Mouse (Mus musculus) intestine, postnatal 0 days (tissue): Measurements from ENCODE around the gene Pcdh9. TPM values are rescaled to one million over a fixed set of nuclear protein-coding genes. Genes with fewer than 3 reads are reported as not detected.

Experiments
- ATAC-seq: fragments of 200-750 bp; cut with Nextera tagmentation; 2 replicates; pipeline ENCODE4 v1.8.0; 2017; ENCODE audit warnings: mild to moderate bottlenecking, moderate TSS enrichment, moderate library complexity
- H3K27ac ChIP-seq: fragments of 300-500 bp; sonication (generic); 2 replicates; pipeline ENCODE4 v1.5.1; 2014; ENCODE audit warnings: mild to moderate bottlenecking, low read depth, low read length, moderate library complexity
- H3K27me3 ChIP-seq: fragments of 300-500 bp; sonication (generic); replicated peaks from 2 replicates; pipeline ENCODE4 v1.6.1; 2014; ENCODE audit warnings: low read length, mixed read lengths; ENCODE audit not compliant: control insufficient read depth, insufficient read depth
- H3K36me3 ChIP-seq: fragments of 300-500 bp; sonication (generic); 2 replicates; pipeline ENCODE4 v1.6.1; 2014; ENCODE audit warnings: mild to moderate bottlenecking, moderate library complexity; ENCODE audit not compliant: control insufficient read depth, insufficient read depth
- H3K4me1 ChIP-seq: fragments of 300-500 bp; sonication (generic); replicated peaks from 2 replicates; pipeline ENCODE4 v1.6.1; 2014; ENCODE audit warnings: antibody characterized with exemption, low read length, mixed read lengths; ENCODE audit not compliant: control insufficient read depth, insufficient read depth
- H3K4me2 ChIP-seq: fragments of 300-500 bp; sonication (generic); replicated peaks from 2 replicates; pipeline ENCODE4 v1.6.1; 2014; ENCODE audit warnings: low read depth, mild to moderate bottlenecking, moderate library complexity
- H3K4me3 ChIP-seq: fragments of 300-500 bp; sonication (generic); 2 replicates; pipeline ENCODE4 v1.5.1; 2014; ENCODE audit warnings: low read depth, low read length
- H3K9ac ChIP-seq: fragments of 300-500 bp; sonication (generic); 2 replicates; pipeline ENCODE4 v1.6.1; 2014; ENCODE audit warnings: mild to moderate bottlenecking, low read depth, low read length
- H3K9me3 ChIP-seq: fragments of 300-500 bp; sonication (generic); 2 replicates; pipeline ENCODE4 v1.6.1; 2016; ENCODE audit warnings: mixed run types; ENCODE audit not compliant: control insufficient read depth
- CTCF ChIP-seq: sonication (generic); IDR thresholded peaks from 2 replicates; pipeline ENCODE4 v1.5.1; 2016; ENCODE audit warnings: low read depth, mild to moderate bottlenecking, control low read depth, antibody characterized with exemption, moderate library complexity
- WGBS: fragments of 180-500 bp; shearing (Covaris S2); extraction: QIAGEN DNeasy Blood & Tissue Kit; methylation state at CpG from one replicate; pipeline ENCODE4 v1.1.7; 2014; 5-methylcytosine and 5-hydroxymethylcytosine counted together
- polyA plus RNA-seq: library from polyadenylated mRNA; unstranded; fragments of >200 nt; fragmentation: Nextera tagmentation; extraction: Ambion mirVana; gene quantifications from 2 replicates; pipeline ENCODE4 v1.2.1, GENCODE M21; 2015

Pcdh9 gene
- polyA plus RNA-seq, 1 experiment from 2014 or later, result 3.6 TPM

DNA sequence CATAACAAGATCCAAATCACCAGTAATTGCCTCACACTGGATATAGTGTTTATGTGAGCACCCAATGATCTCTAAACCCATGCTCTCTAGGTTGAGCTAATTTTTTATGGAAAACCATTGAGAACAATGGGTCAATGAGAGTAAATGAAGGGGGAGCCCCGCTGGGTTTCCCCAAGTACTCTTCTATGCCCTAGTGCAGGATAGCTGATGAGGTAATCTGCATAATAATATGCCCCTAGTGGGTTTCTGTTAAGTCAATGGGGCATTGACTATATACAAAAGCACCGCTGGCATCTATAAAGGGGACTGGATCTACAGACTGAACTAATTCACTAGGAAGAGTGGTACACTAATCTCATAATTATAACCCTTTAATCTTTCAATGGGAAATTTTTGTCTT lies 807.3 kb downstream of the Pcdh9 start:
- no peak overlapping the region for H3K4me2 ChIP-seq
- no peak overlapping the region for H3K9ac ChIP-seq
- no peak overlapping the region for H3K27ac ChIP-seq
- no peak overlapping the region for H3K4me3 ChIP-seq
- no peak for TF ChIP-seq CTCF
- 53% methylated on average over 2 of the region's 2 CpGs for WGBS
- H3K36me3 ChIP-seq, result no peaks in the 10 kb centered on the region
- ATAC-seq, result no peak
- H3K4me1 ChIP-seq, result no peaks in the 10 kb centered on the region
- no peaks in the 10 kb centered on the region for H3K27me3 ChIP-seq
- H3K9me3 ChIP-seq, result no peaks in the 10 kb centered on the region

DNA sequence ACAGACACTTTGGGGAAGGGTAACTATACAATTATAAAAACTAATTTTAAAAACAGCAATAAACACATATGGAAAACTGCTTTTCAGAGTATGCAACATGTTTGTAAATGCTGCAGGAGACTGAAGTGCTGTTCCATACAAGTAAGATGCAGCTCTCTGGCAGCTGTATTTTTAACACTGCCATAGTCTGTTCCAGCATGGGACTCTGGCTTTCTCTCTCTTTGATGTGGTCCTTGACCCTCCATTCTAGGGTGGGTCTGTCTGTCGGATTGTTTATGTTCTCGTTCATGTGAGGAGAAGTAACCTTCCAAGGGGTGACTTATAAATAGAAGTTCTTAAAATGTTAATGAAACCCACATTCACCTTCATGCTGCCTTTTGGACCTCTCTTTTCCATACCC lies 809.6 kb downstream of the Pcdh9 start:
- no peak overlapping the region for H3K4me3 ChIP-seq
- TF ChIP-seq CTCF, result no peak
- no peak overlapping the region for H3K9ac ChIP-seq
- WGBS, result 27% methylated on average over 2 of the region's 2 CpGs
- H3K4me2 ChIP-seq, result no peak overlapping the region
- H3K27me3 ChIP-seq, result no peaks in the 10 kb centered on the region
- no peaks in the 10 kb centered on the region for H3K4me1 ChIP-seq
- H3K9me3 ChIP-seq, result no peaks in the 10 kb centered on the region
- H3K27ac ChIP-seq, result no peak overlapping the region
- no peaks in the 10 kb centered on the region for H3K36me3 ChIP-seq
- no peak for ATAC-seq

DNA sequence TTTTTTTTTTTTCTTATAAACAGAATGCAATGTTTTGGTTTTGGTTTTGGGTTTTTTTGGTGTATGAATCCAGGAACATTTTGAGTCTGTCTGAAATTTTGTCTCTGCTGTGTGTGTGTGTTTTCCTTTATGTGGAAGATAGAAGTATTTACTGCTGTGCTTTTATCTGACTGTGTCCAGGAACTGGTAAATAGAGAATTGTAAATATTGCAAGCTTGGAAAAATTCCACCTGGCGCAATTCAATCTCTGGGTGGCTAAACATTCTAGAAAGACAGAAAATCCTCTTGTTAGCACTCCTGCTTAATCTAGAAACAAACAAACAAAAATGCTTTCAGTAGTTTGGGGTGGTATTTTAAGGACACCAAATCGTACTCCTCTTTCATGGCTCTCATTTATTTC lies 814.7 kb downstream of the Pcdh9 start:
- Histone ChIP-seq H3K9me3 (no peaks in the 10 kb centered on the region), H3K4me1 (no peaks in the 10 kb centered on the region), H3K27me3 (no peaks in the 10 kb centered on the region), H3K9ac (no peak overlapping the region), H3K36me3 (no peaks in the 10 kb centered on the region), H3K27ac (no peak overlapping the region), H3K4me2 (no peak overlapping the region), H3K4me3 (no peak overlapping the region)
- ATAC-seq, result no peak
- no peak for TF ChIP-seq CTCF
- 33% methylated on average over 2 of the region's 2 CpGs for WGBS

DNA sequence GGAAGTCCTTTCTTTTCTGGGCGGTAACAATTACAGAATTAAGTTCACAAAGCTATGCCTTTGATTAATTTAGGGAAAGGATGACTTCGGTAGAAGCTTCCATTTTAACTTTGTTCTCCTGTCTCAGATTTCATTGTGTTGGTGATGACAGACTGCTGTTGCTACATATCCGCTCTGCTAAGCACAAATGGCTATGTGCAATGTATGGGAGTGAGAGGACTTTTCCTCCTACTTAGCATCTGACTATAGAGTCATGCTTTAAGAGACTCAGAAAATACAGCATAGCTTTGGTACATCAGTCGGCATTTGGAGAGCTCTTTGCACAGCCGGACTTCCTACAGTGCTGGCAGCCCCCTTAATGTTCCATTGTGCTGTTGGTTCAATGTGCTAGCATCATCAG lies 818.1 kb downstream of the Pcdh9 start:
- Histone ChIP-seq H3K9me3 (no peaks in the 10 kb centered on the region), H3K4me2 (no peak overlapping the region), H3K4me3 (no peak overlapping the region), H3K9ac (no peak overlapping the region), H3K36me3 (no peaks in the 10 kb centered on the region), H3K27ac (no peak overlapping the region), H3K27me3 (no peaks in the 10 kb centered on the region), H3K4me1 (no peaks in the 10 kb centered on the region)
- no peak for TF ChIP-seq CTCF
- WGBS, result 87% methylated on average over 5 of the region's 5 CpGs
- ATAC-seq, result no peak

DNA sequence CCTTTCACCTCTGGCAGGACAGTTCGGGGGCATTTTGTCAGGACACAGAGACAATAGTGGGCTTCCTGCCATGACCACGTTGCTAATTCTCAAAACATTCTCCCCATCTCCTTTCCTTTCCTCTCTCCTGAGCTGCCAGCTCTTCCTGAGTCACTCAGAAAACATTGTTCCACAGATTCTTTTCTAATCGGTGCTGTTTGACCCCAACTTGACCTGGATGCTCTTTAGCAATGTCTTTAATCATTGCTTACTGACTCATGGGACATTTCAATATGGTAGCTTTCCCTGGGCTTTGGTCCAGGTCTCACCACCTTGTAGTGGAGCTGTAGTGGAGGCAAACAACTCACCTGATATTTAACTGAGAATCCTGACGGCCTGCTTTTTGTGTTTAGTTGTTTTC lies 820.3 kb downstream of the Pcdh9 start:
- no peaks in the 10 kb centered on the region for H3K9me3 ChIP-seq
- no peak overlapping the region for H3K27ac ChIP-seq
- 38% methylated on average over 4 of the region's 4 CpGs for WGBS
- H3K27me3 ChIP-seq, result no peaks in the 10 kb centered on the region
- no peak overlapping the region for H3K4me2 ChIP-seq
- no peaks in the 10 kb centered on the region for H3K4me1 ChIP-seq
- no peak overlapping the region for H3K9ac ChIP-seq
- TF ChIP-seq CTCF, result no peak
- H3K36me3 ChIP-seq, result no peaks in the 10 kb centered on the region
- H3K4me3 ChIP-seq, result no peak overlapping the region
- ATAC-seq, result no peak

DNA sequence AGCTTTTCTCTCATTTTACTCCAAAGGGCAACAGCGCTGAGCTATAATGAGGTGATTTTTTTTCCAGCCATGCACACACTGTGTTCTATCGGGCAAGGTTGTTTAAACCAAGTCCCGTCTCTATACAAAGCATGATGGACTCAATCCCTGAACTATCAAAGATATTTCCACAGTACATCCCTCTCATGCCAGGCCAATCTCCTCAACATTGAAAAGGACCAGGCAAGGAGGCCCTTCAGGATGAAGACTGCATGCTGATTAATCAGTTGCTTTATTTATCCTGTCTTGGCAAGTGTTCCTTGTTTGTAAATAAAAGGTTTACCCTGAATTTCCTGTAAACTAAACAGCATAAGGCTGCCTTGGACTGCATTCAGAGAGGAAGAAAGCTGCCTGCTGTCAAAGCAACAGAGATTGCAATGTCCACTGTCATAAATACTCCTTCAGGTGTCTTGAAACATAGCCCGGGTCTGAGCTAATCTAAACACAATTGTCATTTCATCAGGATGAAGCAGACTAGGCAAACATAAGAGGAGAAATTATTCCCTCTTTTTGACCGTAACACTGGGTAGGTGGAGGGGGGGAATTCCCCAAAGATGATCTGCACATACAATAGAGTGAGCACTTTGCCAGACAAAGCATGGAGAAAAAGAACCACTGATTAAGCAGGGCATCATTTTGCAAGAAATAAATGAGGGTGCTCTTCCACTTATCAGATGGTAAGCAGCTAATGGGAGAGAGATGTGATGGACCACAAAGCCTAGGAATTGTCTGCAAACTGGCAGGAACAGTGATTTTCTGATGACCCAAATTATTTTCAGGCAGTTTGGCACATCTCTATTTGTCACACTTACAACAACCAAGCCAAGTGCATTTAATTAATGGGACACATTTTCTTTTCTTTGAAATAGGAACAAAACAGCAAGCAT lies 822.8 kb downstream of the Pcdh9 start:
- Histone ChIP-seq H3K4me3 (no peak overlapping the region), H3K4me1 (no peaks in the 10 kb centered on the region), H3K27ac (no peak overlapping the region), H3K27me3 (no peaks in the 10 kb centered on the region), H3K36me3 (no peaks in the 10 kb centered on the region), H3K4me2 (no peak overlapping the region), H3K9me3 (no peaks in the 10 kb centered on the region), H3K9ac (no peak overlapping the region)
- WGBS, result 50% methylated on average over 5 of the region's 5 CpGs
- no peak for TF ChIP-seq CTCF
- no peak for ATAC-seq
